Mouse (Mus musculus) retina, embryonic 14.5 days (tissue): ENCODE results near the gene Sirt4.
"Not testable (repeated sequence)": the region's sequence is repeated elsewhere in the genome, so short reads cannot be mapped to it uniquely, and the experiment has no call there.

Experiments used
- DNase-seq: peaks from one replicate; pipeline ENCODE4 v3.0.0-alpha.2; 2015; ENCODE audit warnings: low spot score

The Sirt4 gene

DNA sequence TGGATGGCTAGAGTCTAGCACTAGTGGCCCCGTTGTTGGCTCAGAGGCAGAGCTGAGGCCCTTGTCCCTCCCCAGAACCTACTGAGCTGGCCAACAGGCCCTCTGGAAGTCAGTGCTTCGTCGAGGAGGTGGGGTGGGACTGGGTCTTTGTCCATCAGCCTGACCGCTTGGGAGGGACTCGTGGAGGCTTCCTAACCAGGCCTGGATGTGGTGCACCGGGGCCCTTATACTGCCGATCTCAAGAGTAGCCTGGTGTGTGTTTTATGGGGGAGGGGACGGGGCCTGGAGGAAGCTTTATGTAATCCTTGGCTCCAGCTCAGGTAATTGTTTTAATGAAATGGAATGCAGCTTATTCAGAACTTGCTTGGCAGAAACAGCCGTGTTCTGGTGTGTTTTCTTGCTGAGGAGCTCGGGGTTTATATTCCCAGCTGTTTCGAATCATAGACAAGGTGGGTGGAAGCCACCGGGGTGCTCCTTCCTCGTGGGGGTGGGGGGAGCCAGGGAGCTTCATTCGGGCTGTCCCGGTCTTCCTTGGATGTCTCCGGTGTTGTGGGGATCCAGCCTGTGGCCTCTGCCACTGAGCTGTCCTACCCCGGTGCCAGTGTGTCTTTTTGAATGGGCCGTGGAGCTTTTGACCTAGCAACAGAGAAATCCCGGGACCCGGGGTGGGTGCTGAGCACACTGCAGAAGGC is 30.5 kb upstream of the Sirt4 start:
- no peak for DNase-seq

DNA sequence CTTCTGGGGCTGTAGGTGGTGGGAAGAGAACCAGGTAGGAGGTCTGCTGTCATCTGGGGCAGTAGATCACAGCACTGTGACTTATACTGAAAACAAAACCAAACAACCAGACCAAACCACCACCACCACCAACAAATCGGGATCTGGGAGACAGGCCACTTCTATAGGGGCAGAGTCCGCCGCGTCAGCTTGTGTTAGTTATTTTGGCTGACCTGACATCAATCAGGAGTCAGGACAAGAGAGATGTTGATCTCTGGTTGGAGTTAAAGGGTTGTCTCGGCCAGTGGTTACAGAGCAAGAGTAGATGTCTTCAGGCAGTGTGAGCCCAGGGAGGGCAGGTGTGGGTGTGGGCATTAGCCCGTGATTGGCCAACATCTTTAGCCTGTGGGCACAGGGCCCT is 29.8 kb upstream of the Sirt4 start:
- DNase-seq = no peak

DNA sequence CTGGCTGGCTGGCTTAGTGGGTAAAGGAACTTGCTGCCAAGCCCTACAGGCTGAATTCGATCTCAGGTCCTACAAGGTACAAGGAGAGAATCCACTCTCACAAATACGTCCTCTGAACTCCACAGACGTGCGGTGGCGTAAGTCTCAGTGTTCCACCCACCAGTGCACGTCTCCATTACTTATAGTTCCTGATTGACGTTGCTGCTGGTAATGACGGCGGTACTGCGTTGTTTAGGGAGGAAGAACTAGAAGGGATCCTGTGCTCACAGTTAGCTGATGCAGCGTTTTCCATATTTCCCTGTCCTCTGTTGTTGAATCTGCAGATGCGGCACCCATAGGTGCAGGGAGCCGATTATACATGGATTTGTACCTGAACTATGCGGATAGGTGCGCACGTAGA is 29.2 kb upstream of the Sirt4 start:
- no peak for DNase-seq

DNA sequence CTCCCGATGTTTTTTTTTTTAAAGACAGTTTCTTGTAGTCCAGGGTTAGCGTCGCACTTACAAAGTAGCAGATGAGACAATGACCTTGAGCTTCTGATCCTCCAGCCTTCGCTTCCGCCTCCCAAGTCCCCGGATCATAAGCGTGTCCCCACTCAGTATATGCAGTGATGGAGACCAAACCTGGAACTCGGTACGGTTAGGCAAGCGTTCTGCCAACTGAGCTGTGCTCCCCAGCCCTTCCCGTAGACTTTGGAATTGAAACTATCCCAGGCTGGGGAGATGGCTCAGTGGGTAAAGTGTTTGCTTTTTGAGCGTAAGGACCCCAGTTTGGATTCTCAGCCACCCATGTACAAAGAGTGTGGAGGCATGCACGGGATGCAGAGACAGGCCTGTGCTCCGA is 28.7 kb upstream of the Sirt4 start:
- no peak for DNase-seq

DNA sequence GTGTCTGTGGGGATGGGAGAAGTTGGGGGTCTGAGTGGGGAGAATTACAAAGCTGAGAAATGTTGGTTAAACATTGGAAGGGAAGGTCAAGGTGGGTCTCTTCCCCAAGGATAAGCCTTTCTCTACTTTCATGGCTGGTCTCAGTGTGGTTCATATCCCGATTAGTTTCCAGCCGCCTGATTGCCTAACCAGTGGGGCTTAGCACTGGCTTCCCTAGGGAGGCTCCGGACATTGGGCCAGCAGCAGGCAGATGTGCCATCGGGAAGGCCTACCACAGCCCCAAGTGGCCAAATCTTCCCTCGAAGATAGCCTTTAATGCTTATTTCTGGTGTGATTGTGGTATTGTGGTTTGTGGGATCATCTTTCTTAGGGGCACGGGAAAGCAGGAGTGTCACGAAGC is 27.9 kb upstream of the Sirt4 start:
- no peak for DNase-seq

DNA sequence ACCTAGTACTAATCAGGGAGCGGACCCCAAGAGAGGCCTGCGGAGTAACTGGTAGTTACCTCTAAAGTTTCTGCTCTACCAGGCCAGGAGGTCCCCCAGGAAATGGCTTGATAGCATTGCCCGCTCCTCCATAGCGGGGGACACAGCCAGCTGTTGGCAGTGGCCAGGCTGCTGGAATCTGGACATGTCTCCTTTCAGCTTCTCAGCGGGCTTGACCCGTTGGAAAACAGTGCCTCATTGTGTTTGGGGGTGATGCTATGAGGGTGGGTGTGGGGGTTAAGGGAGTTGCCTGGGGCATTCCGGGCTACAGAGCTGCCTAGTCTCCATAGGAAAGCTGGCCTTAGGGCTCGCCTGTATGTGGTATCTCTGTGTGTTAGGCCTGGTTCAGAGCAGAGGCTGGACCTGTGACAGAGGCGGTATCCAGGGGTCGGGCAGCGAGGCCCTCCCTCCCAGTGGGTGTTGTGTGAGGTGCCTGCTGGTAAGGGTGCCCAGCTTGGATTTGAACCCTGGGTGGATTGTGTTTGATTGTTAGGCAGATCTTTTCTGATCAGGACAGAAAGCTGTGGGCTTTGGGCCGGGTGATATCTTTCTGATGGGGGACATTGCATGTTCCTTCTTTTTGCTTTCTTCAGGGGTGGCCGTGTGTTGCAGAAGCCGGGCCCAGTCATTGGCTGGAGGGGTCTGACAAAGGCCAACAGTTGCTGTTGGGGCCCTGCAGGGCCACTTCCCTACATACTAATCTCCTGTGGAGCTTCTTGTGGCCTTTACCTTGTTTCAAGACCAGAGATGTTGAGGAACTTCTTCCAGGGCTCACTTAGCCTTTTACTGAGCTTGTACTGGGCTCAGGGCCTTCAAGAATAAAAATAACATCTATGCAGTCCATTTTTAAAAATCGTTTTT is 25.5 kb upstream of the Sirt4 start:
- DNase-seq = no peak

DNA sequence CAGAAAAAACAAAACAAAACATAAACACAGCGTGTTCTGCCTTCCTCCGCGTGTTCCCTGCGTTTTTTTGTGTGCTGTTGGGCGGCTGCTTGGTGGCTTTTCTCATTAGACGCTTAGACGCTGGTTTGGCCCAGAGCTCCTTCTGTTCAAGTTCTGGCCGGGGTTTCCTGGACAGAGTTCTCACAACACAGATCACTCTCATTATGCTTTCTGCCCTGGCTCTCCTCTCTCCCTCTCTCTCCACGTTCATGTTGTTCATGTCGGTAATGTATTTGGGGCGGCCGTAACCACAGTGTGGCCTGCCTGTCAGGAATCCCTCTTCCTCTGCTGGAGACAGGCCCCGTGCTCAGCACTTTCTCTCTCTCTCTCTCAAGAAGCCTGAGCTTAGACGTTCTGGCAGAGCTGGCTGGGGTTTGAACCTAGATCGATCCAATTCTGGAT is 24.8 kb upstream of the Sirt4 start:
- no peak for DNase-seq

DNA sequence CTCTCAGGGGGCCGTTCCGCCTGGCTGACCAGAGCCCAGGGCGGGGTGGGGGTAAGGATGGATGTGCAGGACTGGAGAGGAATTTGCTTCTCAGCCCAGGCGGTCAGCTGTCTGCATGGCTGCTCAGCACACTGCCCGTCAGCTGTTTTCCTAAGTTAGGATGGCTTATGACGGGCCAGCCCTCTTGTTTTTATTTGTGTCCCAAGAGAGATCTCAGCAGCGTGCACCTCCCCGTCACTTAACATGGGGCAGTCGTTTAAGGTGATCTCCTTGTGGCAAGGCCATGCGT is 24.3 kb upstream of the Sirt4 start:
- DNase-seq = peak; percentile 55

DNA sequence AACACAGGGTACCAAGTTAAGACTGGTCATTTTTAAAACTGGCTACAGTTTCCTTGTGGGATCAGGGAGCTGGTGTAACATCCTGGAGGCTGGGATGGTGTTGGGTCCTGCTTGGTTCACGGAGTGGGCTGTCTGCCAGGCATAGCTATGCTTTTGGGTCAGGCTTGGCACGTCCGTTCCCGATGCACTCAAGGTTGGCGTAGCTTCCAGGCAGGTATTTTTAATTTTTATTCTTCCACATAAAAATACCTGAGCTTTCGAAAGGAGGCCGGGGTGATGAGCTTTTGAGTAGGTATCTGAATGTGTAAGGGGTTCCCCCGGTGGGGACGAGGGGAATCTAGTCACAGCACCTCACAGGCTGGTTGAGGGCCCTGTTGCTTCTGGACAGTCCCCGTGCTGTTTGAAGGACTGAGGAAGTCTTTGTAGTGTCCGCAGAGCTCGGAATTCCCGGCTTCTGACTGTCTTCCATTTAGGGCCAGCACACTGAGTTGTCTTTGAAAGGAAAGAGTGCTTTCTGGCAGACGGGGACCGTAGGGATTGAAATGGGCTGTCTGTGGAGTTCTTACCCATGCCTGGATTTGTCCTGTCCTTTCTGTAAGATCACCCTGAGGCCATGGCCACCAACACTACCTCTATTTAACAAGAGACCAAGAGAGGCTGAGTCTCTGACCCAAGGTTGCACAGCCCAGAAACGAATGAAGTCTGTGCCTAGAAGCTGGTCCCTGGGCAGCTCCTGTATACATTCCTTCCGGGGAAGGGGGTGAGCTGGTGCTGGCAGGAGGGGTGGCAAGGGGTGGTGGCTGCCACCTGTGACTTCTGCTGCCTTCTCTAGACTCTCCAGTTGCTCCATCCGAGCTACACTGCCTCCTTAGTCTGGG is 23.7 kb upstream of the Sirt4 start:
- DNase-seq = no peak

DNA sequence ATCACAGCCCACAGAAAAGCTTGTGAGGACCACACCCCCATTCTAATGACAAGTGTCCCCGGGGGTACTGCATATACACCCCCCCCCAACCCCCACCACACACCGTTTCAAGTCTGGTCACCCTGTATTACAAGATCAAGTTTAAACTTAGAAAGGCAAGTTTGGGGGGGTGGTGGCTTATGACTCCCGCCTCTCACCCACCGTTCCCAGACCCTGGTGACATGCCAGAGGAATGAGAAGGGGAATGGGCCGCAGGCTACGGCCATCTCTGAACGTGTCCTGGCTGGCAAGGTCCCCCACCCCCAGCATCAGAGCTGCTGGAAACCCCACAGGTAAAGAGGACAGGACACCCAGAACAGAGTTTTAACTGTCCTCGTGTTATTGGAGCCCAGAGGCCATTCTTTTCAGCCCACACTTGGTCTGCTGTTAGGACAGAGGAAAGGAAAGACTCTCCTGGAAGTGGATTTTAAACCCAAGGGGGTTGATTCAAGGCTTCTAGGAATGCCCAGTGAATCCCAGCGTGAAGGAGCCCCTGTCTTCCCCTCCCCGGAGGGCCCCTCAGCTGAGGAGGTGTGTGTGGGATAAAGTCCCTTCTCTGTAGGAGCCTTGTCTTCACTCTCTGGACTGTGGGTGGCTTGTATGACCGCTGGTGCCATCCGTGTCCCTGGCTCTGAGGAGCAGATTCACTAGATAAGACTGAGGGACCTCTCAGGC is 22.9 kb upstream of the Sirt4 start:
- no peak for DNase-seq

DNA sequence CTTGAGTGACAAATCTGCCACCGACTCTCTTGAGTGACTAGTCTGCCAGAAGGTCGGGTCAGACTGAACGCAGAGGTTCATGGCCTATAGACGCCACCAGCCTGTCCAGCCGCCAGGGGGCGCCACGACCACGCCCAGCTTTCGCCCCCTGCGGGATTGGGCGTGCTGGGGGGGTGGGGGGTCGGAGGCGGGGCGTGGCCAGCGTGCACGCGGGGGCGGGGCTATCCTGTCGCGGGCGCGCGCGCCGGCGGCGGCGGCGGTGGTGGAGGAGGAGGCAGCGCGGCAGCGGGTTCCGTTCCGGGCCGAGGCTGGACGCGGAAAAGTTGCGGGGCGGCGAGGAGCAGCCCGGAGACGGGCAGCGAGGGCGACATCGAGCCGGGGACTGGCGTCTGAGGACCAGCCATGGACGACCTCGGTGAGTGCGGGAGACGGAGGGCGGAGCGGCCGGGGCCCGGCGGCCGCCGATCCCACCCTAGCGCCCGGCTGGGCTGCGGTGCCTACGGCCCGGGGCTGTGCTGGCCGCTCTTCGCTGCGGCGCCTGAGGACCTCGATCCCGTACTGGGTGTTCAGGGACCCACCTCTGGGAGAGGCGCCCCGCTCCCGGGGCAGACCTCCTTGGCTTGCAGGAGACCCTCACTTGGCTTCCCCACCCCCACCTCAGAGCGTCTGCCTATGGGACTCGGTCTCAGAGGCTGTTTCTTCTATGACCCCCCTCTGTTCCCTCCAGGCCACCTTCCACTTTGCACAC is 22.1 kb upstream of the Sirt4 start, which contains the start of gene Pxn:
Gene Pxn (plus strand): TSS at position 223 of the 748 bp plus-strand sequence.
- DNase-seq = peak; percentile 95

DNA sequence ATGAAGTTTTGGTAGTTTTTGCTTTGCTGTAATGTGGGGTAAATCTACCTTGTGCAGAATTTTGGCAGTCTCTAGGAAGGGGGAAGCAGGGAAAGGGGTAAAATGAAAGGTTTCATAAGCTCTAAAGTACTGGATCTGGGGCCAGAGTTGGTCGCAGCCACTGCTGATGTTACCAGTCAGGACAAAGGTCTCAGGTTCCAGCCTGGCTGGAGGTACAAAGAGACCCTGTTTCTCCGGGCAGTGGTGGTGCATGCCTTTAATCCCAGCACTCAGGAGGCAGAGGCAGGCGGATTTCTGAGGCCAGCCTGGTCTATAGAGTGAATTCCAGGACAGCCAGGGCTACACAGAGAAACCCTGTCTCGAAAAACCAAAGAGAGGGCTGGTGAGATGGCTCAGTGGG is 21.1 kb upstream of the Sirt4 start:
- not testable (repeated sequence) for DNase-seq

DNA sequence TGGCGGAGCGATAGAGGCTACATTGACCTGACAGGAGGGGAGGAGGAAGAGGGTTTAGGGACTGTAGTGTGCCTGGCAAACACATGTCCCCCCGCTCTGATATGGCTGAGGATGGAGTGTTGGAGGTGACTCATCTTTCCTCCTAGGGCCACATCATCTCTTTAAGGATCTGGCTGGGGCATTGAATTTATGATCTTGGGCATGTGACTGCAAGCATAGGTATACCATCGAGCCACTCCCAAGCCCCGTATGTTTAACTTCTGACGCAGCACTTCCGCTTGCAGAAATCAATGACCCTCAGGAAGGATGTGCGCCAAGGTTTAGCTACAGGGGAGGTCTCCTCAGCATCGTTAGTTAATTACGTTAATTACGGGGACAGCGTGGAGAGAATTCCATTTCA is 18.5 kb upstream of the Sirt4 start:
- no peak for DNase-seq

DNA sequence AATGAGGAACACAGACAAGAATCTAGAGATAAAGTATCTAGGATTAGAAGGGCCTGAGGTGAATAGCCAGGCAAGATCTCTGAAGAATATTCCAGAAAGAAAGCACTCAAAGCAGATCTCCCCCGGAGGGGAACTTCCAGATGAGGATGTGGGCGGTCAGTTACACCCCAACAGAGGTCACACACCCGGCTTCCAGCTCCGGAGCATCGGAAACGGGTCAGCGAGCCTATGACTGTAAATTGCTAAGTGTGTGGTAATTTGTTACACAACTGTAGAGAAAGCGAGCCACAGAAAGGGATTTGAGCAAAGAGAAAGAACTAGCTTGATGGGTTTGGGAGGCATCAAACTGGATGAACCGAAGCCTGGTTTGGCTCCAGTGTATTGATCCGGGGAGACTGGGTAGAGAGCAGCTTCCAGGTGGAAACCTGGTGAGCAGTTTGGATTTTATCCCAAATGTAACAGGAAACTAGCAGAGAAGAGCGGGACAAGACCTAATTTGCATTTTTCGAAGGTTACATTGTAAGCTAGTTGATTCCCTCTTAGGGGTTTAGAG is 15.9 kb upstream of the Sirt4 start:
- DNase-seq = no peak

DNA sequence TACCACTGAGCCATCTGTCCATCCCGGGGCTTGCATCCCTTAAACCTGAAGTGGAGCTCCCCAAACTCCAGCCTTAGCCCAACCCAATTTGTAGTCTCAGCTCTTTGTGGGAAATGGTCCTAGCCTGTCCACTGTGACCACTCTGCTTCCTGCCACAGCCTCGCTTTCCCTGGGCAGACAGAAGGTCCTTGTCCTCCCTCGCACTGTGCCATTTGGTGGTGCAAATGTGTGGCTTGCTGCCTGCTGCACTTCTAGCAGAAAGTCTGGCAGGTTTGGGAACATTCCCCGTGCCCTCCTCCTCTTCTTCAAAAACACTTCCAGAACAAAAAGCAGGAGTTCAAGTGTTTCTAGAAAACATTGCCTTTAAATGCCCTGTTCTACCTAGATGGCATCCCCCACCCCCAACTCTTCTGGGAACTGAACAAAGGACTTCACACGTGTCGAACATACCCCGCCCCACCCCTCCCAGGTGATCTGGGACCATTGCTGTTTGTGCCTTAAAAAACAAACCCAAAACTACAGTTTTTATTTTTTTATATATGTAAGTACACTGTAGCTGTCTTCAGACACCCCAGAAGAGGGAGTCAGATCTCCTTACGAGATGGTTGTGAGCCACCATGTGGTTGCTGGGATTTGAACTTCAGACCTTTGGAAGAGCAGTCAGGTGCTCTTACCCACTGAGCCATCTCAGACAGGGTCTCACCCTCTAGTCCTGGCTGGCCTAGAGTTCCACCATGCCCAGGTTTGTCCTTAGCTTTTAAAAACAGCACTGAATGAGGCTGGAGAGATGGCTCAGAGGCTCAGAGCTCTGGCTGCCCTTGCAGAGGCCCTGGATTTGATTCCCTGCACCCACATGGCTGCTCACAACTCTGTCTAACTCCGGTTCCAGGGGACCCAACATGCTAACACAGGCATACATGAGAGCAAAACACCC is 14.0 kb upstream of the Sirt4 start:
- DNase-seq = no peak

DNA sequence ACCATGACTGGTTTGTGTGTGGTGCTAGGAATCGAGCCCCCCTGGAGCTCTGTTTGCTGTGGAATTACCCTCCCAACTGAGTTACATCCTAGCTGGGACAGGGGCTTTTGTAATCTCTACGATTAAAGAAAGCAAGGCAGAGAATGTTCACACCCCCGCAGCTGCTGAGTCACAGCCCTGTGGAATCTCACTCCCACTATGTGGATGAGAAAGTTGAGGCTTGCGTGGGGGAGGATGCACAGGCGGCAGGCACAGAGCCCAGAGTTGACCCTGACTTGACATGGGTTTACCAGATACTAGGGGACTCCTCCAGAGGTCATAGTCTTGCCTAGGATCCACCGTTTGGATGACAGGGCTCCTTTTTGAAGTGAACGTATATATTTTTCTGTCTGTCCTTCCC is 12.5 kb upstream of the Sirt4 start:
- no peak for DNase-seq

DNA sequence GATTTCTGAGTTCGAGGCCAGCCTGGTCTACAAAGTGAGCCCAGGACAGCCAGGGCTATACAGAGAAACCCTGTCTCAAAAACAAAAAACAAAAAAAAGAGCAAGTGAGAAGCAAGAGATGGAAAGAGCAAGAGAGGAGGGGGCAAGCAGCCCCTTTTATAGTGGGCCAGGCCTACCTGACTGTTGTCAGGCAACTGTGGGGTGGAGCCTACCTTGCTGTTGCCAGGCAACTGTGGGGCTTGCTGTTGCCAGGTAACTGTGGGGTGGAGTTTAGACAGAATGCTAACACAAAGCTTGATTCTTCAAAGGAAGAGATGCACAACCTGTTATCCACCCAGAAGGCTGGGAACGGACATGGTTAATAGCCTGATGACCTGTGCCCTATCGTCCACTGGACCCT is 11.1 kb upstream of the Sirt4 start:
- DNase-seq = not testable (repeated sequence)

DNA sequence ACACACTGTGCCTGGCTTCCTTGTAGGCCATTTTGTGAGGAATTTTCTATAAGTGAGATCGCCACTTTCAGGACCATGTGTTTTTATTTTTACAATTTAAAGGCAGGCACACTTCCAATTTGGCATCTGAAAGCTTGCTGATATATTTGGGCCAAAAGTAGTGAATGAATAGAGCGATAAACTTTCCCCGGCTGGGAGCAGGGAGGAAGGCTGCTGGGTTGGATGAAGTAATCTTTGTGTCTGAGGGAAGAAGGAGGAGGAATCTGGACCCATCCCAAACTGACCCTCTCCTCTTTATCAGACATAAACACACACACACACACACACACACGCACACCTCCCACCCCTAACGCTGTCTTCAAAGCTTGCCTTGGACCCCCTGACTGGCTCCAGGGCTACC is 8.9 kb upstream of the Sirt4 start:
- DNase-seq = no peak

DNA sequence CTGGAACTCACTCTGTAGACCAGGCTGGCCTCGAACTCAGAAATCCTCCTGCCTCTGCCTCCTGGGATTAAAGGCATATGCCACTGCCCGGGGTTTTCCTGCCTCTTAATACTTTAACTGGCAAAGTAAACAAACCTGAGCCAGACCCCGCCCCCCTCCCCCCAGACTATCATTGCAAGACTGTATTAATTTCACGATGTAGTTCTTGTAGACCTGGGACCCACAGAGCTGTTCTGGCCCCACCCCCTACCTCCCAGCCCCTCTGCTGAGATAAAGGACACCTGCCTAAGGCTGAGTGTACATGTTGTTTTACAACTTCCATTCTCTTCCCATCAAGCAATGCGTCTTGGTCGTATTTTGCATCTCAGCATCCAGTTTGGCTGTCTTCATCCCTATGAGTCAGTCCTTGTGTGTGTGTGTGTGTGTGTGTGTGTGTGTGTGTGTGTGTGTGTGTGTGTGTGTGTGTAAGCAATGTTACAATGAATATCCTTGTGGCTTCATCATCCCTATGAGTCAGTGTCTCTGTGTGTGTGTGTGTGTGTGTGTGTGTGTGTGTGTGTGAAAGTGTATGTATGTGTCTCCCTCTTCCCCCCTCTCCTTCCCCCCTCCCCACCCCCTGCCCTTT is 8.3 kb upstream of the Sirt4 start:
- DNase-seq = no peak
